Comparison of ENCODE assay signal across 9 mouse cellular contexts in the genomic region with DNA sequence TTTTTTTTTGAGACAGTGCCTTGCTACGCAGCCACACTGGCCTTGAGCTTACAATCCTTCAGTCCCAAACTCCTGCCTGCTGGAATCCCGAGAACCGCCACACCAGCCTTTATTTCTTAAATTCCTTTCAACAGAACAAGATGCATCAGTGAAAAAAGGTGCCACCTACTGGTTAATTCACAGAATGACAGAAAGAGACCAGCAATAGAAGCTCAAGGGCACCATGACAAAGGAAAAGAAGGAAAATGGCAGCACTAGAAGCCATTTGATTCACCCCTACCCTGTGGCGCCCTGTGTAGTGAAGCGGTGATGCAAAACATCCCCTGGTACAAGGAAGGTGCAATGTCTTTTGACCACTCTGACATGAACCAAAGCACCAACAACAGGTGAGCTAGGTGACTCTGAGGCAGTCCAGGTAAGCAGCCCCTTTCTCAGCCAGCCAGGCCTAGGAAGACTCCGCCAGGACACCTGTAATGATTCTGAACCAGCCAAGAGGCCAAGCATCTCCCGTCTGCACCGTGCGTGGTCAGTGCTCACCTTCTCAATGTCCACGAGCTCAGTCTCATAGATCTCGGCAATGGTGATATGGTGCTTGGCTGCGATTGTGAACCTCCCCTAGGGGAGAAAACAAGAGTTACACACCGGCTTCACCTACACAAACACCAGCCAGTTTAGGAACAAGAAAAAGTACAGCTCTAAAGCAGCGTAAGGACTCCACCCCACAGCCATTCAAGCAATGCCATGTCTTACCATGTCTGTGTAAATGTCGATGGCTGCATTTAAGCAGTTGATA. TPM values are rescaled to one million over a fixed set of nuclear protein-coding genes. Genes with fewer than 3 reads are reported as not detected.
DNase-seq lines count a peak whose midpoint lies in the region; ATAC-seq and TF ChIP-seq lines count a peak whose summit lies in the region.
"Had no signal": no experiment of that assay in that cellular context is flagged by ENCODE, and none has a peak within 500 bp of the region (broad histone marks: within the 10 kb centered on the region; RNA-seq: fewer than 3 reads in every experiment).

No protein-coding gene starts in this region.

- H3K4me2 ChIP-seq in liver, embryonic 11.5 days, result no peak overlapping the region
- no peak overlapping the region for H3K4me2 ChIP-seq in hindbrain, embryonic 12.5 days (replicated peaks)
- H3K4me2 ChIP-seq in myocyte (ENCODE audit: low read depth), result no peak overlapping the region
- H3K4me2 ChIP-seq: liver, embryonic 15.5 days had no signal

- H3K36me3 ChIP-seq in liver, adult 2 months (ENCODE audit: control insufficient read depth, insufficient read depth, low read length), result peaks cover 20% of the 10 kb centered on the region
- no peaks in the 10 kb centered on the region for H3K36me3 ChIP-seq in liver, embryonic 11.5 days (ENCODE audit: control insufficient read depth, insufficient read depth, low read length)
- peaks cover 24% of the 10 kb centered on the region for H3K36me3 ChIP-seq in hindbrain, embryonic 12.5 days
- peaks cover 32% of the 10 kb centered on the region for H3K36me3 ChIP-seq in myocyte (ENCODE audit: control insufficient read depth, insufficient read depth)
- H3K36me3 ChIP-seq: liver, embryonic 15.5 days had no signal

- no peaks in the 10 kb centered on the region for H3K9me3 ChIP-seq in liver, embryonic 11.5 days (ENCODE audit: control insufficient read depth, low read length)
- H3K9me3 ChIP-seq in hindbrain, embryonic 12.5 days (replicated peaks), result no peaks in the 10 kb centered on the region
- H3K9me3 ChIP-seq: liver, embryonic 15.5 days had no signal

- 0 out of 2 replicates have a peak, but pooled peaks have one; percentile 2 for TF ChIP-seq CTCF in liver, adult 2 months (IDR thresholded peaks at IDR 0.05; ENCODE audit: low read depth, low read length)

- no peak; the same call in 1 of the 2 replicates for ATAC-seq in liver, embryonic 11.5 days (replicated peaks; ENCODE audit: low FRiP score)
- ATAC-seq in activated CD4-positive, CD25-positive, alpha-beta regulatory T cell, adult 4 months, result peak; percentile 65
- peak; percentile 63 for ATAC-seq in hindbrain, embryonic 12.5 days (ENCODE audit: low FRiP score)

- H3K4me1 ChIP-seq in liver, adult 2 months (ENCODE audit: control insufficient read depth, insufficient read depth, low read length), result no peaks in the 10 kb centered on the region
- no peaks in the 10 kb centered on the region for H3K4me1 ChIP-seq in liver, embryonic 11.5 days (replicated peaks; ENCODE audit: control insufficient read depth, insufficient read depth, low read length)
- no peaks in the 10 kb centered on the region; the same call in 1 of the 2 replicates for H3K4me1 ChIP-seq in hindbrain, embryonic 12.5 days
- H3K4me1 ChIP-seq: liver, embryonic 15.5 days had no signal

- no peaks in the 10 kb centered on the region for H3K27me3 ChIP-seq in liver, adult 2 months (ENCODE audit: control insufficient read depth, insufficient read depth, low read length)
- no peaks in the 10 kb centered on the region for H3K27me3 ChIP-seq in liver, embryonic 11.5 days (replicated peaks; ENCODE audit: control insufficient read depth, insufficient read depth, low read length)
- no peaks in the 10 kb centered on the region for H3K27me3 ChIP-seq in hindbrain, embryonic 12.5 days
- H3K27me3 ChIP-seq in myocyte (ENCODE audit: control insufficient read depth, insufficient read depth, insufficient read length), result no peaks in the 10 kb centered on the region
- H3K27me3 ChIP-seq: liver, embryonic 15.5 days had no signal

- H3ac ChIP-seq in myocyte (ENCODE audit: control insufficient read depth, insufficient read length), result no peak overlapping the region

- no peaks in the 10 kb centered on the region; the same call in 1 of the 2 replicates for H3K79me2 ChIP-seq in liver, adult 2 months (ENCODE audit: control insufficient read depth, insufficient read depth, low read length)
- H3K79me2 ChIP-seq in myocyte (ENCODE audit: control insufficient read depth, insufficient read depth), result no peaks in the 10 kb centered on the region

- WGBS in liver, adult 2 months, result 86% methylated on average over 15 of the region's 15 CpGs
- WGBS in liver, embryonic 11.5 days, result 84% methylated on average over 15 of the region's 15 CpGs
- 78% methylated on average over 15 of the region's 15 CpGs for WGBS in hindbrain, embryonic 12.5 days

- no peak for TF ChIP-seq POLR2A in liver, adult 2 months (IDR thresholded peaks at IDR 0.05; ENCODE audit: extremely low read depth, insufficient read depth, low read length)
- TF ChIP-seq POLR2A in myocyte (IDR thresholded peaks at IDR 0.05; ENCODE audit: insufficient read length, low read depth), result no peak

- H3K27ac ChIP-seq in liver, adult 2 months (replicated peaks; ENCODE audit: insufficient read depth, low read depth, low read length), result no peak overlapping the region
- no peak overlapping the region for H3K27ac ChIP-seq in liver, embryonic 11.5 days (ENCODE audit: low read depth, low read length)
- no peak overlapping the region for H3K27ac ChIP-seq in hindbrain, embryonic 12.5 days
- H3K27ac ChIP-seq: liver, embryonic 15.5 days had no signal

- H3K9ac ChIP-seq in liver, adult 2 months (ENCODE audit: low read depth, low read length), result no peak overlapping the region
- no peak overlapping the region for H3K9ac ChIP-seq in liver, embryonic 11.5 days (ENCODE audit: low read depth, low read length)
- H3K9ac ChIP-seq in hindbrain, embryonic 12.5 days, result no peak overlapping the region
- H3K9ac ChIP-seq: liver, embryonic 15.5 days had no signal

- no peak overlapping the region for H3K4me3 ChIP-seq in liver, adult 2 months (ENCODE audit: insufficient read depth, low read depth, low read length)
- no peak overlapping the region for H3K4me3 ChIP-seq in liver, embryonic 11.5 days (ENCODE audit: low read depth, low read length)
- H3K4me3 ChIP-seq in hindbrain, embryonic 12.5 days, result no peak overlapping the region
- H3K4me3 ChIP-seq in myocyte, result no peak overlapping the region
- H3K4me3 ChIP-seq: liver, embryonic 15.5 days had no signal

- DNase-seq in liver, adult 2 months (ENCODE audit: extremely low read depth, low read depth, low spot score), result peak; percentile 54
- DNase-seq in liver, embryonic 11.5 days (ENCODE audit: low spot score), result no peak
- no peak for DNase-seq in adrenal gland, postnatal 10 days
- DNase-seq in right cerebral cortex, postnatal 25 days, result no peak
- no peak for DNase-seq in urinary bladder, postnatal 4 days (ENCODE audit: low spot score in 2 of 2)

TF ChIP-seq in myocyte, 11 proteins besides CTCF, POLR2A, EP300 and RAD21:
- peak; percentile 6 for TF ChIP-seq POLR2AphosphoS2 (IDR thresholded peaks at IDR 0.05; ENCODE audit: insufficient read length, low read depth)
- no peak for TF ChIP-seq USF1 (IDR thresholded peaks at IDR 0.05; ENCODE audit: low read depth)
TF ChIP-seq in myocyte: peak in this region for 1.

RNA-seq across cellular contexts. Expression of gene Napb, which starts 25.7 kb away (rescaled TPM):
- 1.7 TPM in 2 replicates for total RNA-seq in liver, adult 2 months (2014; rRNA removed)
- 0.54 and 0.57 TPM in 2 replicates for polyA plus RNA-seq in liver, adult 2 months (2012; rRNA removed)
- polyA plus RNA-seq in liver, embryonic 11.5 days (2014; fragmentation: Nextera tagmentation; extraction: Ambion mirVana), result 1.4 and 1.5 TPM in 2 replicates
- 1 to 10 TPM in 1 of 2 experiments, under 1 TPM in 1; 0.45 to 1.6 TPM for polyA plus RNA-seq in activated CD4-positive, CD25-positive, alpha-beta regulatory T cell, adult 4 months (2017; shearing (Covaris generic))
- polyA plus RNA-seq in hindbrain, embryonic 12.5 days (2016; fragmentation: Nextera tagmentation; extraction: Ambion mirVana), result 25.6 and 30.6 TPM in 2 replicates
- polyA plus RNA-seq in myocyte (2012; fragmentation: generic; extraction: Trizol), result 2.3 TPM
- total RNA-seq in adrenal gland, postnatal 10 days (2021), result 10 to 100 TPM in 1 of 2 experiments, 1 to 10 TPM in 1; 5.5 to 10.4 TPM

RNA-seq across cellular contexts. Expression of gene Gzf1, which starts 25.8 kb away (rescaled TPM):
- 49.8 and 52.2 TPM in 2 replicates for total RNA-seq in liver, adult 2 months (2014; rRNA removed)
- polyA plus RNA-seq in liver, adult 2 months (2012; rRNA removed), result 13.7 and 13.9 TPM in 2 replicates
- polyA plus RNA-seq in liver, embryonic 11.5 days (2014; fragmentation: Nextera tagmentation; extraction: Ambion mirVana), result 16.7 and 18.4 TPM in 2 replicates
- polyA plus RNA-seq in activated CD4-positive, CD25-positive, alpha-beta regulatory T cell, adult 4 months (2017; shearing (Covaris generic)), result 10 to 100 TPM; 11.1 to 12.3 TPM
- 21.4 and 22.5 TPM in 2 replicates for polyA plus RNA-seq in hindbrain, embryonic 12.5 days (2016; fragmentation: Nextera tagmentation; extraction: Ambion mirVana)
- 12.7 TPM for polyA plus RNA-seq in myocyte (2012; fragmentation: generic; extraction: Trizol)
- total RNA-seq in adrenal gland, postnatal 10 days (2021), result 10 to 100 TPM; 28.1 to 31.7 TPM

RNA-seq across cellular contexts. Expression of gene Nxt1, which starts 34.2 kb away (rescaled TPM):
- total RNA-seq in liver, adult 2 months (2014; rRNA removed), result 10.3 and 13.0 TPM in 2 replicates
- 11.7 and 15.0 TPM in 2 replicates for polyA plus RNA-seq in liver, adult 2 months (2012; rRNA removed)
- polyA plus RNA-seq in liver, embryonic 11.5 days (2014; fragmentation: Nextera tagmentation; extraction: Ambion mirVana), result 104 and 108 TPM in 2 replicates
- 10 to 100 TPM; 55.2 to 64.6 TPM for polyA plus RNA-seq in activated CD4-positive, CD25-positive, alpha-beta regulatory T cell, adult 4 months (2017; shearing (Covaris generic))
- 70.5 and 72.4 TPM in 2 replicates for polyA plus RNA-seq in hindbrain, embryonic 12.5 days (2016; fragmentation: Nextera tagmentation; extraction: Ambion mirVana)
- polyA plus RNA-seq in myocyte (2012; fragmentation: generic; extraction: Trizol), result 36.8 TPM
- 10 to 100 TPM; 20.0 to 22.6 TPM for total RNA-seq in adrenal gland, postnatal 10 days (2021)

RNA-seq across cellular contexts. Expression of gene Cstl1, which starts 43.6 kb away (rescaled TPM):
- total RNA-seq in liver, adult 2 months (2014; rRNA removed), result not detected in 2 replicates
- not detected in 2 replicates for polyA plus RNA-seq in liver, adult 2 months (2012; rRNA removed)
- polyA plus RNA-seq in liver, embryonic 11.5 days (2014; fragmentation: Nextera tagmentation; extraction: Ambion mirVana), result not detected in 2 replicates
- polyA plus RNA-seq in activated CD4-positive, CD25-positive, alpha-beta regulatory T cell, adult 4 months (2017; shearing (Covaris generic)), result not detected
- polyA plus RNA-seq in hindbrain, embryonic 12.5 days (2016; fragmentation: Nextera tagmentation; extraction: Ambion mirVana), result not detected in 2 replicates
- 0.07 TPM for polyA plus RNA-seq in myocyte (2012; fragmentation: generic; extraction: Trizol)
- total RNA-seq in adrenal gland, postnatal 10 days (2021), result not detected
- polyA plus RNA-seq: liver, embryonic 15.5 days had no signal
